Mouse (Mus musculus) myocyte (in vitro differentiated cells): Measurements from ENCODE around the gene Cstad.

Experiments
- CEBPB ChIP-seq: IDR thresholded peaks from 2 replicates; pipeline ENCODE4 v1.6.1; 2011; ENCODE audit warnings: mild to moderate bottlenecking, moderate library complexity; ENCODE audit not compliant: poor library complexity, insufficient read depth, severe bottlenecking
- MAX ChIP-seq: IDR thresholded peaks from one replicate; pipeline ENCODE4 v1.6.1; 2011; ENCODE audit warnings: low read depth, mild to moderate bottlenecking, control low read depth
- MYOD1 ChIP-seq, 3 experiments: IDR thresholded peaks; one replicate each; pipeline ENCODE4 v1.6.1; 2011; ENCODE audit warnings: control low read depth in 2 of 3, low read depth in 2 of 3, mild to moderate bottlenecking in 2 of 3, moderate library complexity in 1 of 3; ENCODE audit not compliant: insufficient read length in 2 of 3, control insufficient read depth in 1 of 3
- POLR2A ChIP-seq: IDR thresholded peaks from one replicate; pipeline ENCODE4 v1.6.1; 2011; ENCODE audit warnings: low read depth, mild to moderate bottlenecking, control low read depth, moderate library complexity; ENCODE audit not compliant: insufficient read length
- POLR2AphosphoS2 ChIP-seq: IDR thresholded peaks from one replicate; pipeline ENCODE4 v1.6.1; 2011; ENCODE audit warnings: low read depth, control low read depth; ENCODE audit not compliant: insufficient read length
- TCF12 ChIP-seq: IDR thresholded peaks from one replicate; pipeline ENCODE4 v1.6.1; 2011; ENCODE audit warnings: mild to moderate bottlenecking, control low read depth; ENCODE audit not compliant: poor library complexity, insufficient read depth, severe bottlenecking
- USF1 ChIP-seq: IDR thresholded peaks from one replicate; pipeline ENCODE4 v1.6.1; 2011; ENCODE audit warnings: low read depth, mild to moderate bottlenecking, control low read depth, moderate library complexity

DNA sequence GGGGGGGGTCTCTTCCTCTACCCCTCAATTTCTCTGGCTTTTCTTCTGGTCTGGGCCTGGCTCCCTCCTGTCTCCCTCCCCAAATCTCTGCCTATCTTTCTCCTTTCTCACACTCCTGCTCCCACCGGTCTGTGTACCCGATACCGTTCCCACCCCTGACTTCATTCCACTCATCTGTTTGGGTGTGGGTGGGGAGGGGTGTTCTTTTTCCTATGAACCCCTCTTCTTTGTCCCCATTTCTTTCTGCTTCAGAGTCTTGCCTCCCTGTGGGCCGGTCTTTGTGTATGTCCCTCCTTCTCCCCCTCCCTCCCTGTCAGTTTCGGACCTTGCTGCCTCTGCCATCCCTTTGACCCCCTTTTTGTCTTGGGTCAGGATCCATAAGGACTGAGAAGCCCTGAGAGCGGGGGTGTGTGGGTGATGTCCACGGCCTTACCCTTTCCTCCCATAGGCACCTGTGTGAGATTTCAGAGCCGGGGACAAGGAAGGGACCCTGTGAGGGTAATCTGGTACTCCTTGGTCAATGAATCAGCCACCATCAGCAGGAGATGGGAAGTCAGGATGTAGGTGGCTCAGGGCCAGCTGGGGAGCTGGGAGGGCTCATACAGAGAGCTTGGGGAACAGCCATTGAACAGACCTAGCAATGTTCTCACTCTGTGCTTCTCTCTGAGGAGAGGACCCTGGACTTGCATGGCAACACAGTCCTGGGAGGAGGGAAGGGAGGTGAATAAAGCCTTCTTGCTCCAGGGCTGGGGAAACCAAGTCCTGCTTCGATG is 19.5 kb downstream of the Cstad start:
- no peak for TF ChIP-seq POLR2AphosphoS2
- no peak for TF ChIP-seq TCF12
- TF ChIP-seq POLR2A: no peak
- TF ChIP-seq MYOD1 (IDR thresholded peaks at IDR 0.05; ENCODE audit: control insufficient read depth in 1 of 3, insufficient read length in 2 of 3, low read depth in 2 of 3): no peak
- TF ChIP-seq MAX: no peak
- no peak for TF ChIP-seq USF1
- TF ChIP-seq CEBPB: no peak
